Mouse (Mus musculus) liver, embryonic 15.5 days (tissue): ENCODE measurements around the gene BC037034. TPM values are rescaled to one million over a fixed set of nuclear protein-coding genes. Genes with fewer than 3 reads are reported as not detected.
"Not testable (repeated sequence)": the region's sequence is repeated elsewhere in the genome, so short reads cannot be mapped to it uniquely, and the experiment has no call there.

Experiments used
- ATAC-seq: fragments of 200-750 bp; cut with Nextera tagmentation; 2 replicates; pipeline ENCODE4 v1.8.0; 2017; ENCODE audit warnings: moderate number of reproducible peaks, mild to moderate bottlenecking, moderate library complexity; ENCODE audit not compliant: insufficient read depth
- H3K27ac ChIP-seq: fragments of 300-500 bp; sonication (generic); replicated peaks from 2 replicates; pipeline ENCODE4 v1.5.1; 2015; ENCODE audit warnings: mild to moderate bottlenecking, inconsistent platforms
- H3K27me3 ChIP-seq: fragments of 300-500 bp; sonication (generic); 2 replicates; pipeline ENCODE4 v1.6.1; 2015; ENCODE audit warnings: mild to moderate bottlenecking, inconsistent platforms
- H3K36me3 ChIP-seq: fragments of 300-500 bp; sonication (generic); replicated peaks from 2 replicates; pipeline ENCODE4 v1.6.1; 2015; ENCODE audit warnings: moderate library complexity, mild to moderate bottlenecking, inconsistent platforms
- H3K4me1 ChIP-seq: fragments of 300-500 bp; sonication (generic); replicated peaks from 2 replicates; pipeline ENCODE4 v1.6.1; 2015; ENCODE audit warnings: inconsistent platforms
- H3K4me2 ChIP-seq: fragments of 300-500 bp; sonication (generic); 2 replicates; pipeline ENCODE4 v1.6.1; 2015; ENCODE audit warnings: moderate library complexity, mild to moderate bottlenecking, inconsistent platforms
- H3K4me3 ChIP-seq: fragments of 300-500 bp; sonication (generic); replicated peaks from 2 replicates; pipeline ENCODE4 v1.5.1; 2015; ENCODE audit warnings: mild to moderate bottlenecking, inconsistent platforms
- H3K9ac ChIP-seq: fragments of 300-500 bp; sonication (generic); 2 replicates; pipeline ENCODE4 v1.6.1; 2015; ENCODE audit warnings: moderate library complexity, mild to moderate bottlenecking, inconsistent platforms
- H3K9me3 ChIP-seq: fragments of 300-500 bp; sonication (generic); replicated peaks from 2 replicates; pipeline ENCODE4 v1.6.1; 2016; ENCODE audit warnings: inconsistent platforms
- WGBS: fragments of 180-500 bp; shearing (Covaris S2); methylation state at CpG from one replicate; pipeline ENCODE4 v1.1.7; 2015; ENCODE audit warnings: mixed read lengths; ENCODE audit not compliant: insufficient replicate concordance; 5-methylcytosine and 5-hydroxymethylcytosine counted together
- polyA plus RNA-seq: library from polyadenylated mRNA; unstranded; fragments of >200 nt; fragmentation: Nextera tagmentation; extraction: Ambion mirVana; gene quantifications from 2 replicates; pipeline ENCODE4 v1.2.1, GENCODE M21; 2015

BC037034 gene
- polyA plus RNA-seq, 1 experiment from 2014 or later: 2.5 TPM

DNA sequence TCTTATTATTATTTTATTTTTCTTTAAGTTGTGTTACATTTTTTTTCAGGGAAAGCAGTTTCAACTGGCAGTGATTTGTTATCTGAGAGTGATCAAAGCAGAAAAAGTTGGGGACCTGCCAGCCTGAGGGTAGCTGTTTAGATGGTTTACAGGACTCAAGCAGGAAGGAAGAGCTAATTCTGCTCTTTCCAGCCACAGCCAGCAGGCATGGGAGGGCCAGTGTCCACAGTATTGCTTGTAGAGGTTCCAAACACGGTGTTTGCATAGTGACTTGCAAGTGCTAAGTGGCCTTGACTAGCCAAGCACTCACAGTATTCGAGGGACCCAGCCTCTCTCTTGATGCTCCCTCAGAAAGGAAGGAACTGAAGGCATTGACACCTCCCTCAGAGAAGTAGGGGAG, 22.3 kb downstream of the BC037034 start:
- H3K4me2 ChIP-seq: no peak overlapping the region
- no peaks in the 10 kb centered on the region for H3K27me3 ChIP-seq
- no peaks in the 10 kb centered on the region for H3K4me1 ChIP-seq
- 6% methylated on average over 2 of the region's 2 CpGs for WGBS
- no peaks in the 10 kb centered on the region for H3K36me3 ChIP-seq
- ATAC-seq: no peak
- H3K9me3 ChIP-seq: no peaks in the 10 kb centered on the region
- H3K27ac ChIP-seq: no peak overlapping the region
- no peak overlapping the region for H3K9ac ChIP-seq
- no peak overlapping the region for H3K4me3 ChIP-seq

DNA sequence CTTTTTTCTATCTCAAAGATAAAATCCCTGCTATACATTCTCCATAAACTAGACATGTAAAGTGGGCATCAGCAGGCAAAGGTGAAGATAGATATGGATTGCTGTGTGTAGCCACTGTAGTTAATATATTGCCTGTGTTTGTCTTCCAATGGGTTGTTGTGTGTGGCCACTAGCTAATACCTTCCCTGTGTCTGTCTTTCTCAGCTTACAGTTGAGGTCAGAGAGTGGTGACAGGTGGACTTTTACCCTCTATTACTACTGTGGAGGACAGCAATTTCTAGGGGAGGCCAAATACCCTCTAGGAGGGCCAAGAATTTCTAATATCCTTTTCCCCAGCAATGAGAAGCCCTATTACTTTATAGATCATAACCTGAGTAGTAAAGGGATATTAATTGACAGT, 29.6 kb downstream of the BC037034 start:
- no peak overlapping the region for H3K9ac ChIP-seq
- no peak overlapping the region for H3K4me2 ChIP-seq
- H3K27me3 ChIP-seq: no peaks in the 10 kb centered on the region
- no peaks in the 10 kb centered on the region for H3K36me3 ChIP-seq
- no peak overlapping the region for H3K27ac ChIP-seq
- ATAC-seq: no peak
- H3K4me3 ChIP-seq: no peak overlapping the region
- no peaks in the 10 kb centered on the region for H3K4me1 ChIP-seq
- no peaks in the 10 kb centered on the region for H3K9me3 ChIP-seq

DNA sequence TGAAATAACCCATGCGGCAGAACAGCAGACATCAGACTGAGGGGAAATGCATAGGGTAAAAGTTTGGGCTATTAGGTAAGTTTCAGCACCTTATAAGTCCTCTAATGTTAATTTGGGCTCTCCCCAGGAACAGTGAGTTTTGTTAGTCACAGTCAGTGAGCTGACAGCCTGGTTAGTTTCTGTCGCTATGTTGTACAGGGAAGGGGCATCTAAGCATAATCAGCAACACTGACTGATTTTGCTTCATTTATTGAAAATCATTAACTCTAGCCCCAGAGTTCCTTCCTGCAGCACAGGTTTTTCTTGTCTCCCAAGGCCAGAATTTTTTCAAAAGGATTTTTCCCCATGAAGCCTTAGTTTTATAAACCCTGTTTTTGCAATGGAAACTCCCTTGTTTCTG, 30.1 kb downstream of the BC037034 start:
- Histone ChIP-seq H3K4me2 (no peak overlapping the region), H3K4me3 (no peak overlapping the region), H3K27ac (no peak overlapping the region), H3K27me3 (no peaks in the 10 kb centered on the region), H3K4me1 (no peaks in the 10 kb centered on the region), H3K9me3 (no peaks in the 10 kb centered on the region), H3K36me3 (no peaks in the 10 kb centered on the region), H3K9ac (no peak overlapping the region)
- 84% methylated on average over 2 of the region's 2 CpGs for WGBS
- no peak for ATAC-seq

DNA sequence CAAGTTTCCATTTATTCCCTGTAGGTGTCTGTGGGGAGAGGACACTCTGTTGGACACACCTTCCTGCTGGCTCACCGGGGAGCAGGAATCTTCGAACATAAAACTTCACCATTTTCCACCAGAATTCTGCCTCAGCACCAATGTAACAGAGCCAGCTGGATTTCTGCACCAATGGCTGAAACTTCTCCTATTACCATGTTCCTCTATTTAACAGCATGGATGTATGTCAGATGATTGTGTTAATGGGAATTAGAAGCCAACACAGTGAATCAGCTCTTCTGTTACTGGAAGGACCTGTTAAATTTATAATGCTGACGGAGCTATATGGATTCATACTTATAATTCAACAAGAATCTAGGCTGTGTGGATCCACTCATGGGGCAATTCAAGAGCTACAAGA, 34.3 kb downstream of the BC037034 start:
- no peak overlapping the region for H3K9ac ChIP-seq
- no peaks in the 10 kb centered on the region for H3K4me1 ChIP-seq
- no peak overlapping the region for H3K27ac ChIP-seq
- WGBS: 80% methylated on average over 3 of the region's 3 CpGs
- no peak overlapping the region for H3K4me2 ChIP-seq
- no peaks in the 10 kb centered on the region for H3K27me3 ChIP-seq
- H3K9me3 ChIP-seq: no peaks in the 10 kb centered on the region
- H3K4me3 ChIP-seq: no peak overlapping the region
- no peak for ATAC-seq
- no peaks in the 10 kb centered on the region for H3K36me3 ChIP-seq

DNA sequence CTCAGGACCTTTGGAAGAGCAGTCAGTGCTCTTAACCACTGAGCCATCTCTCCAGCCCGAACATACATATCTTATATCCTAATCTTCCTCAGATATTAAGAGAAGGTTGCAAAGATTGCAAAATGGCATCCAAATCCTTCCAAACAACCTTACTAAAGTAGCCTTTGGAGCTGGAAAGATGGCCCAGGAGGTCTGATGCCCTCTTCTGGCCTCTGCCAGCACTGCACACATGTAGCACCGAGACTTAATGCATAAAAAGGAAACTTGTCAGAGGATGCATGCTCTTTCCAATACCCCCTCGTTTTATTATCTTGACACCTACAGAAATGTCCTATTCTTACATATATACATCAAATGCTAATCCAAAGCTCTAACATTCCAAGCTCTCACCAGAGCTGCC, 35.8 kb downstream of the BC037034 start:
- ATAC-seq: no peak
- no peaks in the 10 kb centered on the region for H3K27me3 ChIP-seq
- no peaks in the 10 kb centered on the region for H3K4me1 ChIP-seq
- H3K4me3 ChIP-seq: no peak overlapping the region
- H3K36me3 ChIP-seq: no peaks in the 10 kb centered on the region
- H3K27ac ChIP-seq: no peak overlapping the region
- H3K4me2 ChIP-seq: no peak overlapping the region
- H3K9me3 ChIP-seq: no peaks in the 10 kb centered on the region
- no peak overlapping the region for H3K9ac ChIP-seq
- WGBS: 24% methylated on average over 3 of the region's 3 CpGs

DNA sequence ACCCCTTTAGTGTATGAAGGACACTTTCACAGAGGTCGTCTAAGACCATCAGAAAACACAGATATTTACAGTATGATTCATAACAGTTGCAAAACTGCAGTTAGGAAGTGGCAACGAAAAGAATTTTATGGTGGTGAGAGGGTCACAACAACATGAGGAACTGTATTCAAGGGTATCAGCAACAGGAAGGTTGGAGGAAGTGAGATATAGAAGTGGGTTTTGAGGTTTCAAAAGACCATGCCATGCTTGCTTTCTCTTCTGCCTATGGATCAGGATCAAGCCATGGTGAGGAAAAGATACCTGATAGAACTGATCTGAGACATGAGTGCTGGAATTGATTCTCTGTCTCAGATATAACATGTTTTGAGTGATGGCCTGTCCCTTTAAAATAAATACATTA, 36.5 kb downstream of the BC037034 start:
- Histone ChIP-seq H3K27me3 (no peaks in the 10 kb centered on the region), H3K27ac (no peak overlapping the region), H3K4me2 (no peak overlapping the region), H3K9me3 (no peaks in the 10 kb centered on the region), H3K4me1 (no peaks in the 10 kb centered on the region), H3K4me3 (no peak overlapping the region), H3K9ac (no peak overlapping the region), H3K36me3 (no peaks in the 10 kb centered on the region)
- WGBS: 14% methylated on average over 2 of the region's 2 CpGs
- ATAC-seq: no peak

DNA sequence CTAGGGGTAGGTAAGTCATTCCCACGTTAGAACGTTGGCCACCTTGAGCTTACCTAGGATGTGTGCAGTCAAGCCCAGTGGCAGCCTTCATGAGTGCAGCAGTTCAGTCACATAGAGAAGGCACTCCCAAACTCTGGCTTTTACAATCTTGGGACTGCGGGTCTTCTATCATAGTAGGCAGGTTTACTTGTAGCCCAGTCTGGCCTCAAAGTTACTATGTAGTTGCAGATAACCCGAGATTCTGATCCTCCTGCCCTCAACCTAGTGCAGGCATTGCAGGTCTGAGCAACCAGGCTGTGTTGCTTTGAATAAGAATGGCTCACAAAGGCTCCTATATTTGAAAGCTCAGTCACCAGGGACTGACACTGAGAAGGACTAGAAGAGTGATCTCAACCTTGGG, 37.3 kb downstream of the BC037034 start:
- ATAC-seq: no peak
- H3K4me3 ChIP-seq: no peak overlapping the region
- no peaks in the 10 kb centered on the region for H3K9me3 ChIP-seq
- H3K36me3 ChIP-seq: no peaks in the 10 kb centered on the region
- no peak overlapping the region for H3K4me2 ChIP-seq
- H3K27ac ChIP-seq: no peak overlapping the region
- H3K27me3 ChIP-seq: no peaks in the 10 kb centered on the region
- no peaks in the 10 kb centered on the region for H3K4me1 ChIP-seq
- 34% methylated on average over 4 of the region's 4 CpGs for WGBS
- H3K9ac ChIP-seq: no peak overlapping the region

DNA sequence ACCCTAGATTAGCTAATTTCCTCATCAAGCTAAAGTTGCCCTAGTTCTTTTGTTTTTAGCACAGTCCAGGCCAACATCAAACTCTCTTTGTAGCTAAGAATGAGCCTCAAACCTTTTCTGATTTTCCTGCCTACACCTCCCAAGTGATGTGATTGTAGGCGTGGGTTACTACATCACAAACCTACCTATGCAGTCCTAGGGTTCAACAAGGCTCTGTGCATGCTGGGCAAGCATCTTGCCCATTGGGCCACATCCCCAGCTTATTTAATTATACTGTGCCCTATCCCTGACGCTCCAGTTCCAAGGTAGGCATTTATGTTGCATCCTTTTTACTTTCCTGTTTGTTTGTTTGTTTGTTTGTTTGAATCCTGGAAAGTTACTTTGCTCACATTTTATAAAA, 38.1 kb downstream of the BC037034 start, which contains the start of gene Nxpe5:
Gene Nxpe5, plus strand, starts transcription at position 199 of the 400 bp plus-strand sequence.
- Histone ChIP-seq H3K4me2 (no peak within 1 kb of the TSS), H3K4me1 (no peaks in the 10 kb centered on the region), H3K9ac (no peak within 1 kb of the TSS), H3K9me3 (no peaks in the 10 kb centered on the region), H3K36me3 (no peaks in the 10 kb centered on the region), H3K4me3 (no peak within 1 kb of the TSS), H3K27me3 (no peaks in the 10 kb centered on the region), H3K27ac (no peak within 1 kb of the TSS)
- WGBS: 49% methylated on average over 2 of the region's 2 CpGs
- no peak for ATAC-seq

DNA sequence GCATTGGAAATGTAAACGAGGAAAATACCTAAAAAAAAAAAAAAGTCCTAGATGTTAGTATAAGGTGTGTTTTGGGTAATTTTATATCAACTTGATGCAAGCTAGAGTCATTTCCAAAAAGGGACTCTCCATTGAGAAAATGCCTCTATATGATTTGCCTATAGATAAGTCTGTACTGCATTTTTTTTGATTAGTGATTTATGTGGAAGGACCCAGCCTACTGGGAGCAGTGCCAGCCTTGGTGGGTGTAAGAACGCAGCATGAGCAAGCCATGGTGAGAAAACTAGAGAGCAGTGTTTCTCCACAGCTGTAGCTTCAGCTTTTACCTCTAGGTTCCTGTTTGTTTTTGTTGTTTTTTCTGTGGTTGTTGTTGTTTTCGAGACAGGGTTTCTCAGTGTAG, 40.5 kb downstream of the BC037034 start:
- ATAC-seq: no peak
- 46% methylated on average over 3 of the region's 3 CpGs for WGBS
- Histone ChIP-seq H3K4me2 (no peak overlapping the region), H3K27ac (no peak overlapping the region), H3K4me1 (no peaks in the 10 kb centered on the region), H3K9me3 (no peaks in the 10 kb centered on the region), H3K9ac (no peak overlapping the region), H3K27me3 (no peaks in the 10 kb centered on the region), H3K36me3 (no peaks in the 10 kb centered on the region), H3K4me3 (no peak overlapping the region)

DNA sequence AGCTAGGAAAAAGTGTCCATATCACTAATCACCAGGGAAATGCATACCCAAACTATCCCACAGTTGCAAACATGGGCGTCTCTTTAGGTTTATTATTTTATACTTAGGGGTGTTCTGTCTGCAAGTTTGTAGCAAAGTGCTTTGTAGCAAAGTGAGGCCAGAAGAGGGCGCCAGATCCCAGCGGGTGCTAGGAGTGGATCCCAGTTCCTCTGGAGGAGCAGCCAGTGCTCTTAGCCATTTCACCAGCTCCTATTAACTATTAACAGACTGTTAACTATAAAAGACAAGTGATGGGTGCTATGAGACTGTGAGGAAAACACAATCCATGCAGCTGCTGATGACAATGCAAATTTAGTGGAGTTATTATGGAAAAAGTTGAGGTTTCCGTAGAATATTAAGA, 41.7 kb downstream of the BC037034 start:
- ATAC-seq: no peak
- Histone ChIP-seq H3K9ac (no peak overlapping the region), H3K36me3 (no peaks in the 10 kb centered on the region), H3K4me3 (no peak overlapping the region), H3K4me2 (no peak overlapping the region), H3K4me1 (no peaks in the 10 kb centered on the region), H3K9me3 (no peaks in the 10 kb centered on the region), H3K27me3 (no peaks in the 10 kb centered on the region), H3K27ac (no peak overlapping the region)
- 20% methylated on average over 4 of the region's 4 CpGs for WGBS

DNA sequence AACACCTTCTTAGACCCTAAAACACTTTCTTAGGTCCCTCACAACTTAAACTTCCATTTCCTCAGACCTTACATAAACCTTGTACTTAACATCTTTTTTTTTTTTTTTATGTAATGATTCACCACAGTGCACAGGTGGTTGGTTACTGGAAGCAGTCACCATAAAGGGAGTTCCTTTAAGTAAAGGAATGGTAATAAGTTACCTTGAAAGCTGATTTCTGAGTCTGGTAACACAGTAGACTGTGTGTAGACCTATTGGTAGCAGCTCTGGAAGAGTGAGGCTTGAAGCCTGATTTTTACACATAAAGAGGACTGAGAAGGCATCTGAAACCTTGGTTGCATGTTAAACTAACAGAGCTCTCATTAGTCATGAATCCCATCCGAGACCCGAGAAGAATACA, 44.0 kb downstream of the BC037034 start:
- Histone ChIP-seq H3K27me3 (no peaks in the 10 kb centered on the region), H3K9me3 (no peaks in the 10 kb centered on the region), H3K4me1 (no peaks in the 10 kb centered on the region), H3K4me3 (no peak overlapping the region), H3K36me3 (no peaks in the 10 kb centered on the region), H3K4me2 (no peak overlapping the region), H3K27ac (no peak overlapping the region), H3K9ac (no peak overlapping the region)
- ATAC-seq: no peak
- WGBS: 41% methylated on average over 2 of the region's 2 CpGs

DNA sequence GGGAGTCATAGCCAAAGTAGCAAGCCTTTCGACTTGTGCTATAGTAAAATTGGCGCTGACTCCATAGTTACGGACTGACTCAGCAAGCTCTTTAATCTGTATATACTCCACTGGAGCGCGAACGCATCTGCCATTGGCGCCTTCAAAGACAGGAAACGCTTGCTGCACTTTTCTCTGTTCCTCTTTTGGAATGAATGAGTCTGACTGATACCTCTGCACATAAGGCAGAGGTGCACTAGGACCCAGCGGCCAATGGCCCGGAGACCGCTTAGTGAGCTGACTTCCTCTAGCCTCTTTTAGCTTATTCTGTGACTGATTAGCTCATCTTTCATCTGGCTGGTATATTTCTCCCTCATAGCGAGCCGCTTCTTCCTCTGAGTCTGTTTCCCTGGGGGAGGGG, 47.2 kb downstream of the BC037034 start:
- not testable (repeated sequence) for H3K36me3 ChIP-seq, H3K4me3 ChIP-seq, ATAC-seq, H3K4me2 ChIP-seq, H3K27me3 ChIP-seq, H3K4me1 ChIP-seq, H3K9me3 ChIP-seq, H3K27ac ChIP-seq, H3K9ac ChIP-seq
- WGBS: 84% methylated on average over 13 of the region's 13 CpGs
